Mouse (Mus musculus): Measurements from ENCODE around the gene Retreg1. TPM values are rescaled to one million over a fixed set of nuclear protein-coding genes. Genes with fewer than 3 reads are reported as not detected.

Gene Retreg1
- polyA plus RNA-seq, 1 experiment from 2014 or later, result 2.9 TPM

DNA sequence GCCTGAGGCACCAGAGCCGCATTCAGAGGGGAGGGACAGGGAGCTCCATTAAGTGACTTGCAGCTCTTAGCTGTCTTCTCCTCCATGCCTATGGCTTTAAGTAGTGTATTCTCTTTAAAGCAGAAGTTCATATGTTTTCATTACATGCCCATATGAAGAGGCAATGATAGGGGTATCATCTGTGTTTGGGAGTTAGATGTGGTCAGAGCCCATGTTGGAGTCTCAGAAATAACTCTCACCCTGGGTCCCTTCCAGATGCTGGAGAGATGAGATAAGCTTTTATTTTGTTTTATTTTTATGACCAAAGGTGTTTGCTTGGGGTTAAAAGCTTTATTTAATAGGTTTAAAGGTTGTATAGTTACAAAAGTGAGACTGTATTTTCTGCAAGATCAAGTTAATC lies 67.9 kb downstream of the Retreg1 start:
- WGBS, result 67% methylated on average over 1 of the region's 1 CpGs
- ATAC-seq (ENCODE audit: insufficient number of reproducible peaks, low FRiP score, low TSS enrichment, low read depth), result no peak

DNA sequence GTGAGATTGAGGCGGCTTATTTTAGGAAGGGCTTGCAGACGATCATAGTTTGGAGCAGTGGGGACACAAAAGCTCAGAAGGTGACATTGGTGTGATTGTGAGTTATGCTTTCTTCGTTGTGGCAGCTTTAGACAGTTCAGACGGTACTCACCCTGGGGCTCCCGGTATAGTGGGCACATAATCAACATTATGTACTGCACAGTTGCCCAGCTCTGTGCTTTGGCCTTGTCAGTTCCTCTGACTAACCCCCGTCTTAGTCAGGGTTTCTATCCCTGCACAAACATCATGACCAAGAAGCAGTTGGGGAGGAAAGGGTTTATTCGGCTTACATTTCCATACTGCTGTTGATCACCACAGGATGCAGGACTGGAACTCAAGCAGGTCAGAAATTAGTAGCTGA lies 69.9 kb downstream of the Retreg1 start:
- no peak overlapping the region for H3K4me3 ChIP-seq (ENCODE audit: low read depth, low read length)
- DNase-seq (ENCODE audit: low spot score), result no peak
- WGBS, result 85% methylated on average over 7 of the region's 7 CpGs
- ATAC-seq (ENCODE audit: insufficient number of reproducible peaks, low FRiP score, low TSS enrichment, low read depth), result no peak
- no peak overlapping the region for H3K9ac ChIP-seq (ENCODE audit: low read length)
- no peaks in the 10 kb centered on the region for H3K36me3 ChIP-seq (ENCODE audit: control insufficient read depth, insufficient read depth, low read length)
- no peak overlapping the region for H3K4me2 ChIP-seq (ENCODE audit: low read depth, severe bottlenecking)
- H3K27me3 ChIP-seq (ENCODE audit: control insufficient read depth, insufficient read depth, low read length), result no peaks in the 10 kb centered on the region
- no peaks in the 10 kb centered on the region for H3K4me1 ChIP-seq (ENCODE audit: control insufficient read depth, insufficient read depth, low read length)
- H3K9me3 ChIP-seq (ENCODE audit: control insufficient read depth, low read length), result no peaks in the 10 kb centered on the region
- H3K27ac ChIP-seq (replicated peaks; ENCODE audit: low read depth, low read length), result no peak overlapping the region

More for the DNA sequence above, 67.9 kb downstream of the Retreg1 start:
- no peak for DNase-seq (ENCODE audit: low spot score)
- Histone ChIP-seq H3K4me1 (ENCODE audit: control insufficient read depth, insufficient read depth, low read length) (no peaks in the 10 kb centered on the region), H3K4me2 (ENCODE audit: low read depth, severe bottlenecking) (no peak overlapping the region), H3K36me3 (ENCODE audit: control insufficient read depth, insufficient read depth, low read length) (no peaks in the 10 kb centered on the region), H3K9me3 (ENCODE audit: control insufficient read depth, low read length) (no peaks in the 10 kb centered on the region), H3K4me3 (ENCODE audit: low read depth, low read length) (no peak overlapping the region), H3K9ac (ENCODE audit: low read length) (no peak overlapping the region), H3K27me3 (ENCODE audit: control insufficient read depth, insufficient read depth, low read length) (no peaks in the 10 kb centered on the region), H3K27ac (replicated peaks; ENCODE audit: low read depth, low read length) (no peak overlapping the region)

DNA sequence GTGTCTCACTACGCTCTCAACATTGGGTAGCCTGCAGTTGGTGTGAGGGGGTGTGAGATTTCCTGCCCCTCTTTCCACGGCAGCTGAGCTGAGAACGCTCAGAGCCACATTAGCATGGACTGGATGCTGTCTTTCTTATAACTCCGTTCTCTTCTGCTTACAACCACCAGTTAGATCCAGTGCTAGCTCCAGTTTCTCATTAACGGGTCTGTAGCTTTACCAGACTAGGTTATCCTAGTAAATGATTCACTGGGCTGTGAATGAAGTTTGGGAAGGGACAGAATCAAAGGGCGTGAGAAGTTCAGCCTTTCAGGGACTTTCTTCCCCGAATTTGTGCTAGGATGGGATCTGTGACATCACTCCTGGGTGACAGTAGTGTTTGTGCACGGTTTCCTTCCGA lies 70.7 kb downstream of the Retreg1 start:
- Histone ChIP-seq H3K27ac (replicated peaks; ENCODE audit: low read depth, low read length) (no peak overlapping the region), H3K9me3 (ENCODE audit: control insufficient read depth, low read length) (no peaks in the 10 kb centered on the region), H3K9ac (ENCODE audit: low read length) (no peak overlapping the region), H3K4me3 (ENCODE audit: low read depth, low read length) (no peak overlapping the region), H3K36me3 (ENCODE audit: control insufficient read depth, insufficient read depth, low read length) (no peaks in the 10 kb centered on the region), H3K27me3 (ENCODE audit: control insufficient read depth, insufficient read depth, low read length) (no peaks in the 10 kb centered on the region), H3K4me2 (ENCODE audit: low read depth, severe bottlenecking) (no peak overlapping the region), H3K4me1 (ENCODE audit: control insufficient read depth, insufficient read depth, low read length) (no peaks in the 10 kb centered on the region)
- WGBS, result 82% methylated on average over 9 of the region's 9 CpGs
- ATAC-seq (ENCODE audit: insufficient number of reproducible peaks, low FRiP score, low TSS enrichment, low read depth) (no peak), DNase-seq (ENCODE audit: low spot score) (no peak)

DNA sequence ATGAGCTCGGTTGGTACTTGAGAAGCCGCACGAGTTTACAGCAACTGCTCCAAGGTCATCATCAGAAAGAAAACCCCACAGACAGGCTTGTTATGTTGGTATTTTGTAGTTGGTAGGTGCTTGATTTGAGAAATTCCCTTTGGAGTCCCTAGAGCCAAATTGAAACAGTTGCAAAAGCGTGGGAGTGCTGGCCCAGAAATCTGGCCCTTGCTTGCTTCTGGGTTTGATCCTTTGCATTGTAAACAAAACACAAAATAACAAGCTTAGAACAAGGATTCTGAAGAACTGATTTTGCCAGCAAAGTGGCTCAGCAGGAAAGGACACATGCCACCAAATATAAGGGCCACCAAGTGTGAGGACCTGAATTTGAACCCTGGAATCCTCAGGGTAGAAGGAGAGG lies 71.2 kb downstream of the Retreg1 start:
- no peak overlapping the region for H3K27ac ChIP-seq (replicated peaks; ENCODE audit: low read depth, low read length)
- H3K4me1 ChIP-seq (ENCODE audit: control insufficient read depth, insufficient read depth, low read length), result no peaks in the 10 kb centered on the region
- H3K4me3 ChIP-seq (ENCODE audit: low read depth, low read length), result no peak overlapping the region
- no peak overlapping the region for H3K9ac ChIP-seq (ENCODE audit: low read length)
- DNase-seq (ENCODE audit: low spot score), result no peak
- ATAC-seq (ENCODE audit: insufficient number of reproducible peaks, low FRiP score, low TSS enrichment, low read depth), result no peak
- H3K9me3 ChIP-seq (ENCODE audit: control insufficient read depth, low read length), result no peaks in the 10 kb centered on the region
- no peaks in the 10 kb centered on the region for H3K27me3 ChIP-seq (ENCODE audit: control insufficient read depth, insufficient read depth, low read length)
- H3K36me3 ChIP-seq (ENCODE audit: control insufficient read depth, insufficient read depth, low read length), result no peaks in the 10 kb centered on the region
- no peak overlapping the region for H3K4me2 ChIP-seq (ENCODE audit: low read depth, severe bottlenecking)
- 91% methylated on average over 4 of the region's 4 CpGs for WGBS

DNA sequence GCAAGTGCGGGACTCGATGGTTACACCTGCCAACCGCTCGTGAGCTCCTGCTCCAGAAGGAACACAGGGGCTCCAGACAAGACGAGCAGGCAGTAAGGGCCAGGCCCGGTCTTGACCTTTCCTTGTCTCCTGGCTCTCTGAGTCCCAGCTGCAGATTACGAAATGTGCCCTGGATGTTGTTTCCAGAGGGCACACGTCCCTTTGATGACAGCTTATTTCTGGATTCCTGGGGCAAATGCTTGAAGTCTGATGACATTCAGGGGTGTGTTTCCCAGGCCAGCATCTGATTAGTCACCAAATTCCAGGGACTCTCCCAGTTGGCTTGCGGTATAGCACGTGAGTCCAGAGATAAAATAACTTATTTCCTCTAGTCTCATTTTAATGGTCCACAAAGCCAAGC lies 72.0 kb downstream of the Retreg1 start:
- Histone ChIP-seq H3K36me3 (ENCODE audit: control insufficient read depth, insufficient read depth, low read length) (no peaks in the 10 kb centered on the region), H3K4me1 (ENCODE audit: control insufficient read depth, insufficient read depth, low read length) (no peaks in the 10 kb centered on the region), H3K9ac (ENCODE audit: low read length) (no peak overlapping the region), H3K27me3 (ENCODE audit: control insufficient read depth, insufficient read depth, low read length) (no peaks in the 10 kb centered on the region), H3K4me3 (ENCODE audit: low read depth, low read length) (no peak overlapping the region), H3K4me2 (ENCODE audit: low read depth, severe bottlenecking) (no peak overlapping the region), H3K27ac (replicated peaks; ENCODE audit: low read depth, low read length) (no peak overlapping the region), H3K9me3 (ENCODE audit: control insufficient read depth, low read length) (no peaks in the 10 kb centered on the region)
- 63% methylated on average over 10 of the region's 10 CpGs for WGBS
- DNase-seq (ENCODE audit: low spot score), result no peak
- no peak for ATAC-seq (ENCODE audit: insufficient number of reproducible peaks, low FRiP score, low TSS enrichment, low read depth)

DNA sequence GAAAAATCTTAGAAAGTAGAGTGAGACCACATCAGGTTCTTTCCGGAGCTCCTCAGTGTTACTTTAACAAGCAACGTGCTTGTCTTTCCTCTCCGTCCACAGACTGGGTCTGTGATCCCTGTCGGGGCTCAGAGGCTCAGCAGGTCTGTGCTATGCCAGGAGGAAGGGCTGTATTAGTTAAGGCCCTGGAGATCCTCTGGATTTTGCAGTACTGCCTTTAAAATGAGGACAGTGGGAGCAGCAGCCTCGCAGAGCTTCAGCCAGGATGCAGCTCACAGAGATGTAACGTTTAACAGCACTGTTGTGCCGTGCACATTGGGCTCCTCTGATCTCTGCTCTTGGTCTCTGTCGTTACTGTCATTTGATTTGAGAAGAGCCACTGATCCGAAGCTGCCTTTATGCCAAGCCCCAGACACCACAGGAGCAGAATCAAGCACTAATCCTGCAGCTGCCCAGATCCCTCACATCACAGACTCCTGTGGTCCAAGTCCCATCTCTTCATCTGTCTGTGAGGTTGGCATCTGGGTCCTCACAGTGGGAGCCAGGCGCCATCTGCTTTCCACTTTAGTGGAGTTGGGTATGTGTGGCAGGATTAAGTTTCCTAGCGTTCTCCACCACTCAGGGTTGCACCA lies 72.7 kb downstream of the Retreg1 start:
- DNase-seq (ENCODE audit: low spot score), result no peak
- H3K4me2 ChIP-seq (ENCODE audit: low read depth, severe bottlenecking), result no peak overlapping the region
- 69% methylated on average over 11 of the region's 11 CpGs for WGBS
- H3K36me3 ChIP-seq (ENCODE audit: control insufficient read depth, insufficient read depth, low read length), result no peaks in the 10 kb centered on the region
- H3K9ac ChIP-seq (ENCODE audit: low read length), result no peak overlapping the region
- no peaks in the 10 kb centered on the region for H3K4me1 ChIP-seq (ENCODE audit: control insufficient read depth, insufficient read depth, low read length)
- no peak overlapping the region for H3K27ac ChIP-seq (replicated peaks; ENCODE audit: low read depth, low read length)
- H3K27me3 ChIP-seq (ENCODE audit: control insufficient read depth, insufficient read depth, low read length), result no peaks in the 10 kb centered on the region
- no peaks in the 10 kb centered on the region for H3K9me3 ChIP-seq (ENCODE audit: control insufficient read depth, low read length)
- H3K4me3 ChIP-seq (ENCODE audit: low read depth, low read length), result no peak overlapping the region
- ATAC-seq (ENCODE audit: insufficient number of reproducible peaks, low FRiP score, low TSS enrichment, low read depth), result no peak

DNA sequence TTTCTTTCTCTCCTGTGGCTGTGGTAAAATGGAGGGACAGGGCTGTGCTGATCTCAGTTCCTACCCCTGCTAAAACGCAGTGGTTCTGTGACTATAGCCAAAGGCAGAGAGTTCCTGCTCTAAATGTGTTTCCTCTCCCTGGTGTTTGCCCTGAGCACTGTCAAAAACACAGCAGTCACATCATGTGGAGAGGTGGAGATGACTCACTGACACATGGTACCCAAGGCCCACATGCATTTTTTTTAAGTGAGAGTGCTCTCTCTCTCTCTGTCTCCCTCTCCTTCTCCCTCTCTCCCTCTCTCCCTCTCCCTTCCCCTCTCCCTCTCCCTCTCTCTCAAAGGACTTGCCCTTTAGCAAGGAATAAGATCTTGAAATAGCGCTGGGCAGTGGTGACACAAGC lies 73.3 kb downstream of the Retreg1 start:
- 76% methylated on average over 2 of the region's 2 CpGs for WGBS
- no peak overlapping the region for H3K27ac ChIP-seq (replicated peaks; ENCODE audit: low read depth, low read length)

DNA sequence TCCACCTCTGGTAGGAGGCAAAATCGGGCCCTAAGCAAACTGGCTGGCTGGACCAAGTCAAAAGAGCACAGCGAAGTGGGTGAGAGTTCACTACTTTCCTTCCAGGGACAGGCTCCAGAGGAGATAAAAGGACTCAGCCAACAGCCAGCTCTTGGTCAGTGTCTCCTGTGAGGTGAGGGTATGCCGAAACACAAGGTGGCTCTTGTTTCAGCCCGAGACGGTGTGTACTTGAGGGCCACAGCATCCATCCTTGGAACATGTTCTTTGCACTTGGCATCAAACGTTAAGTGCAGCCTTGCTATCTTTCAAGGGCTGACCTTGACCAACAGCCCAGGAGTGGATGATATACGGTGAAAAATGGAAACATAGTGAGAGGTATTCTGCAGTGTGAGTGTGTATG lies 75.7 kb downstream of the Retreg1 start:
- H3K36me3 ChIP-seq (ENCODE audit: control insufficient read depth, insufficient read depth, low read length), result no peaks in the 10 kb centered on the region
- no peaks in the 10 kb centered on the region for H3K27me3 ChIP-seq (ENCODE audit: control insufficient read depth, insufficient read depth, low read length)
- H3K9me3 ChIP-seq (ENCODE audit: control insufficient read depth, low read length), result no peaks in the 10 kb centered on the region
- H3K9ac ChIP-seq (ENCODE audit: low read length), result no peak overlapping the region
- H3K4me2 ChIP-seq (ENCODE audit: low read depth, severe bottlenecking), result no peak overlapping the region
- DNase-seq (ENCODE audit: low spot score), result no peak
- no peak overlapping the region for H3K27ac ChIP-seq (replicated peaks; ENCODE audit: low read depth, low read length)
- WGBS, result 90% methylated on average over 7 of the region's 7 CpGs
- ATAC-seq (ENCODE audit: insufficient number of reproducible peaks, low FRiP score, low TSS enrichment, low read depth), result no peak
- no peaks in the 10 kb centered on the region for H3K4me1 ChIP-seq (ENCODE audit: control insufficient read depth, insufficient read depth, low read length)
- H3K4me3 ChIP-seq (ENCODE audit: low read depth, low read length), result no peak overlapping the region

More for the DNA sequence above, 73.3 kb downstream of the Retreg1 start:
- H3K27me3 ChIP-seq (ENCODE audit: control insufficient read depth, insufficient read depth, low read length), result no peaks in the 10 kb centered on the region
- H3K4me1 ChIP-seq (ENCODE audit: control insufficient read depth, insufficient read depth, low read length), result no peaks in the 10 kb centered on the region
- ATAC-seq (ENCODE audit: insufficient number of reproducible peaks, low FRiP score, low TSS enrichment, low read depth) (no peak), DNase-seq (ENCODE audit: low spot score) (no peak)
- H3K36me3 ChIP-seq (ENCODE audit: control insufficient read depth, insufficient read depth, low read length), result no peaks in the 10 kb centered on the region
- H3K9me3 ChIP-seq (ENCODE audit: control insufficient read depth, low read length), result no peaks in the 10 kb centered on the region
- no peak overlapping the region for H3K4me3 ChIP-seq (ENCODE audit: low read depth, low read length)
- H3K4me2 ChIP-seq (ENCODE audit: low read depth, severe bottlenecking), result no peak overlapping the region
- H3K9ac ChIP-seq (ENCODE audit: low read length), result no peak overlapping the region

DNA sequence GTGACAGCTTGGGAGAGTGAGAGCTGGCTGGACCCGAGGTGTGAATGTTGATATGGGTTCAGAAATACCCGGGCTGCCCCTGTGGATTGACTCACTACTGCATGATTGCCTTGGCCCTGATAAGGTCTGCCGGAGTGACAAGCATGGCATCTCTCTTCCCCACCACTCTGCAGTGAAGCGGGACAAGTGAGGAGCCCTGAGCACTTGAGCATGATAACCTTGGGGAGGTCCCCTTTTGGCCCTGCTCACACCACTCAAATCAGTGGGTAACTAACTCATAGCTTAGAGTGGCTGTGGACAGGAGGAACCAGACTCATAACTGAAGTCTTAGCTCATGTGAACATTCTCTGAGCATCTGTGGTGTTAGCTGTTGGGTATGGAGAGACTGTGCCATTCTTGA lies 77.0 kb downstream of the Retreg1 start:
- Histone ChIP-seq H3K9me3 (ENCODE audit: control insufficient read depth, low read length) (no peaks in the 10 kb centered on the region), H3K36me3 (ENCODE audit: control insufficient read depth, insufficient read depth, low read length) (no peaks in the 10 kb centered on the region), H3K9ac (ENCODE audit: low read length) (no peak overlapping the region), H3K27me3 (ENCODE audit: control insufficient read depth, insufficient read depth, low read length) (no peaks in the 10 kb centered on the region), H3K4me2 (ENCODE audit: low read depth, severe bottlenecking) (no peak overlapping the region), H3K4me3 (ENCODE audit: low read depth, low read length) (no peak overlapping the region), H3K4me1 (ENCODE audit: control insufficient read depth, insufficient read depth, low read length) (no peaks in the 10 kb centered on the region), H3K27ac (replicated peaks; ENCODE audit: low read depth, low read length) (no peak overlapping the region)
- DNase-seq (ENCODE audit: low spot score) (no peak), ATAC-seq (ENCODE audit: insufficient number of reproducible peaks, low FRiP score, low TSS enrichment, low read depth) (no peak)
- 81% methylated on average over 4 of the region's 4 CpGs for WGBS

All from limb, embryonic 11.5 days (tissue).